Mouse (Mus musculus): Measurements from ENCODE around the gene St6gal1. TPM values are rescaled to one million over a fixed set of nuclear protein-coding genes. Genes with fewer than 3 reads are reported as not detected.

Gene St6gal1
- polyA plus RNA-seq, 1 experiment from 2014 or later = 60.3 TPM

DNA sequence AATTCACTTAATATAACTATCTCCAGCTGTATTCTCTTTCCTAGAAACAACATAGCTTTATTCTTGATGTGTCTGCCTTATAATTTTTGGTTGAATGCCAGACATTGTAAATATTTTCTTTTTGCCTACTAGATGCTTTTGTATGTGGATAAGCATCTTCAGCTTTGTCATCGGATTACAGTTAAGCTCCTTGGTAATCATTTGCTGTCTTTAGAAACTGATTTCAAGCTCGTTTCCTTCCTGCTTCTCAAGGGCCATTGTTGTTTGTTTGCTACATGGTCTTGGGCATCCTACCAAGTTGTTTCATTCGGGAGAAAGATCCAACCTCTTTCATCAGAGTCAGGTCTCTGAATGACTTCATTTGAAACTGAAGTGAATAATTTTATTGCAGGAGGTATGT, 144.6 kb downstream of the St6gal1 start:
- ATAC-seq (ENCODE audit: insufficient read depth) (no peak), DNase-seq (no peak)
- no peak overlapping the region for H3K4me3 ChIP-seq (ENCODE audit: low read depth, low read length)
- no peak overlapping the region for H3K9ac ChIP-seq
- WGBS = 46% methylated on average over 3 of the region's 3 CpGs
- no peaks in the 10 kb centered on the region for H3K27me3 ChIP-seq (ENCODE audit: insufficient read depth, low read length)
- H3K27ac ChIP-seq (ENCODE audit: low read depth) = no peak overlapping the region
- H3K9me3 ChIP-seq (ENCODE audit: low read depth, low read length) = no peaks in the 10 kb centered on the region
- H3K4me1 ChIP-seq (ENCODE audit: insufficient read depth) = no peaks in the 10 kb centered on the region
- no peak for TF ChIP-seq CTCF (IDR thresholded peaks at IDR 0.05; ENCODE audit: low read depth)
- no peak overlapping the region for H3K4me2 ChIP-seq
- no peaks in the 10 kb centered on the region for H3K36me3 ChIP-seq (ENCODE audit: insufficient read depth)

GRCm38 (mm10) chr16:23370724-23371123, 146.2 kb downstream of the St6gal1 start:
- Histone ChIP-seq H3K9ac (no peak overlapping the region), H3K27me3 (ENCODE audit: insufficient read depth, low read length) (no peaks in the 10 kb centered on the region), H3K9me3 (ENCODE audit: low read depth, low read length) (no peaks in the 10 kb centered on the region), H3K36me3 (ENCODE audit: insufficient read depth) (no peaks in the 10 kb centered on the region), H3K4me1 (ENCODE audit: insufficient read depth) (no peaks in the 10 kb centered on the region), H3K4me2 (no peak overlapping the region), H3K27ac (ENCODE audit: low read depth) (no peak overlapping the region), H3K4me3 (ENCODE audit: low read depth, low read length) (no peak overlapping the region)
- 71% methylated on average over 7 of the region's 7 CpGs for WGBS
- DNase-seq (peak; percentile 21), ATAC-seq (ENCODE audit: insufficient read depth) (no peak)
- TF ChIP-seq CTCF (IDR thresholded peaks at IDR 0.05; ENCODE audit: low read depth) = no peak

DNA sequence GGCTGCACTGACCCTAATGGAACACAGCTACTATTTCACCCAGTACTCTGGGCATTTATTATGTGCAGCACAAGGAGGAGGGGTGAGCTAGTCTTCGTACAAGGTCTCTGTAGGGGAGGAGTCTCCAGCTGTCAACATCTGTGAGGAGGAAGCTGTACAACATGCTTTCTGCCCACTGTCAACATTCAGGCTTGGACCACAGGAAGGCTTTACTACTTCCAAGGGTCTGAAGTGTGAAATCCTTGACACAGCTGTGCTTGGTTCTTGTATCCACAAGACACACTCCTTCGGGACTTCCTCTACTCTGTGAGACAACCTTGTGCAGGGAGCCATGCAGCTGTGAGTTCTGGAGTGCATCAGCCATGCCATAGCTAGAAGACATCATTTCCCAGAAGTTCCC, 147.8 kb downstream of the St6gal1 start:
- H3K4me3 ChIP-seq (ENCODE audit: low read depth, low read length) = no peak overlapping the region
- H3K27me3 ChIP-seq (ENCODE audit: insufficient read depth, low read length) = no peaks in the 10 kb centered on the region
- ATAC-seq (ENCODE audit: insufficient read depth) (peak; percentile 54; the same call in 1 of the 2 replicates), DNase-seq (peak; percentile 47)
- no peak for TF ChIP-seq CTCF (IDR thresholded peaks at IDR 0.05; ENCODE audit: low read depth)
- H3K9me3 ChIP-seq (ENCODE audit: low read depth, low read length) = no peaks in the 10 kb centered on the region
- H3K36me3 ChIP-seq (ENCODE audit: insufficient read depth) = no peaks in the 10 kb centered on the region
- no peaks in the 10 kb centered on the region for H3K4me1 ChIP-seq (ENCODE audit: insufficient read depth)
- H3K27ac ChIP-seq (ENCODE audit: low read depth) = no peak overlapping the region
- no peak overlapping the region for H3K4me2 ChIP-seq
- 46% methylated on average over 2 of the region's 2 CpGs for WGBS
- no peak overlapping the region for H3K9ac ChIP-seq

DNA sequence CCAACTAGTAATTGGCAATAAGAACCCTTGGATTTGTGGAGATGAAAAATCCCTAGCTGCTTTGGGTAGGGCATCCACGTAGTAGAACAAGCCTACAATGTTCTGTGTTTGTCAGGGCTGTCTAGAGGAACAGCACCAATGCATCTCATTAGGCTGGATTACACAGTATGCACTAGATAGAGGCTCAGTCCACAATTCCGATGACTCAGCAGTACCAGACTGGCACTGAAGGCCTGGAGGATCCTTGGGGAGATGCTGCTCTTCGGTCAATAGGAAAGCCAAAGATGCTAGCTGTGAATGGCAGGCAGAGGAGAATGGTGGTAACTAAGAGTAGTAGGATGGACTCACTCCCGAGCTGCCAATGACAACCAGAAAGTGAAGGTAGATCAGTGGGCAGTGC, 149.5 kb downstream of the St6gal1 start:
- ATAC-seq (ENCODE audit: insufficient read depth) = no peak
- H3K9me3 ChIP-seq (ENCODE audit: low read depth, low read length) = no peaks in the 10 kb centered on the region
- 87% methylated on average over 4 of the region's 4 CpGs for WGBS
- no peaks in the 10 kb centered on the region for H3K4me1 ChIP-seq (ENCODE audit: insufficient read depth)
- no peak for TF ChIP-seq CTCF (IDR thresholded peaks at IDR 0.05; ENCODE audit: low read depth)
- no peak overlapping the region for H3K27ac ChIP-seq (ENCODE audit: low read depth)
- H3K36me3 ChIP-seq (ENCODE audit: insufficient read depth) = no peaks in the 10 kb centered on the region
- H3K9ac ChIP-seq = no peak overlapping the region
- H3K4me3 ChIP-seq (ENCODE audit: low read depth, low read length) = no peak overlapping the region
- H3K4me2 ChIP-seq = no peak overlapping the region
- H3K27me3 ChIP-seq (ENCODE audit: insufficient read depth, low read length) = no peaks in the 10 kb centered on the region
- DNase-seq = no peak

- no peaks in the 10 kb centered on the region for H3K36me3 ChIP-seq (ENCODE audit: insufficient read depth)
- ATAC-seq (ENCODE audit: insufficient read depth) (no peak), DNase-seq (peak; percentile 20)
- H3K27me3 ChIP-seq (ENCODE audit: insufficient read depth, low read length) = no peaks in the 10 kb centered on the region
- TF ChIP-seq CTCF (IDR thresholded peaks at IDR 0.05; ENCODE audit: low read depth) = no peak
- no peak overlapping the region for H3K4me2 ChIP-seq
- WGBS = 51% methylated on average over 5 of the region's 5 CpGs
- no peak overlapping the region for H3K9ac ChIP-seq
- H3K4me1 ChIP-seq (ENCODE audit: insufficient read depth) = no peaks in the 10 kb centered on the region
- no peak overlapping the region for H3K27ac ChIP-seq (ENCODE audit: low read depth)
- no peak overlapping the region for H3K4me3 ChIP-seq (ENCODE audit: low read depth, low read length)
- no peaks in the 10 kb centered on the region for H3K9me3 ChIP-seq (ENCODE audit: low read depth, low read length)
These were observed 150.4 kb downstream of the St6gal1 start for GRCm38 (mm10) chr16:23374938-23375337.

DNA sequence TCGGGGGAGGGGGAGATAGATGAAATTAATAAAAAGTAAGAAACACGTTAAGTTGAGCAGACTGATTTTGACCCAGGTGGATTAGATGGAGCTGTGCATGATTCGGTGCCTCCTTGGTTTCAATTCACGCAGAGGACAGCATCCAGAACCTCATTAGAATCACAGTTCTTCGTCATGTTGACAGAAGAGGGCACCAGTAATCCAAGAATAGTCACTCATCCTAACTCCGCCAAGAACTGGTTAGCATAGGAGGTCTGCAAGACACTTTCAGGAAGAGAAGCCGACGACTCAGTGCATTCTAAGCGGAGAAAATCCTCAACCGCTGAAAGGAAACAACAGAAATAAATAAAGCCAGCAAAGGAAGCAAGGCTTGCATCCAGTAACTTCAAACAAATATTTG, 151.6 kb downstream of the St6gal1 start:
- H3K9me3 ChIP-seq (ENCODE audit: low read depth, low read length) = no peaks in the 10 kb centered on the region
- no peak overlapping the region for H3K9ac ChIP-seq
- H3K36me3 ChIP-seq (ENCODE audit: insufficient read depth) = no peaks in the 10 kb centered on the region
- H3K27ac ChIP-seq (ENCODE audit: low read depth) = no peak overlapping the region
- no peak overlapping the region for H3K4me2 ChIP-seq
- H3K27me3 ChIP-seq (ENCODE audit: insufficient read depth, low read length) = no peaks in the 10 kb centered on the region
- ATAC-seq (ENCODE audit: insufficient read depth) = no peak
- WGBS = 54% methylated on average over 10 of the region's 10 CpGs
- H3K4me3 ChIP-seq (ENCODE audit: low read depth, low read length) = no peak overlapping the region
- H3K4me1 ChIP-seq (ENCODE audit: insufficient read depth) = no peaks in the 10 kb centered on the region
- DNase-seq = peak; percentile 48
- TF ChIP-seq CTCF (IDR thresholded peaks at IDR 0.05; ENCODE audit: low read depth) = no peak

- WGBS = 73% methylated on average over 3 of the region's 3 CpGs
- Histone ChIP-seq H3K4me3 (ENCODE audit: low read depth, low read length) (no peak overlapping the region), H3K27ac (ENCODE audit: low read depth) (no peak overlapping the region), H3K9me3 (ENCODE audit: low read depth, low read length) (no peaks in the 10 kb centered on the region), H3K4me2 (no peak overlapping the region), H3K4me1 (ENCODE audit: insufficient read depth) (no peaks in the 10 kb centered on the region), H3K9ac (no peak overlapping the region), H3K36me3 (ENCODE audit: insufficient read depth) (no peaks in the 10 kb centered on the region), H3K27me3 (ENCODE audit: insufficient read depth, low read length) (no peaks in the 10 kb centered on the region)
- no peak for TF ChIP-seq CTCF (IDR thresholded peaks at IDR 0.05; ENCODE audit: low read depth)
- no peak for ATAC-seq (ENCODE audit: insufficient read depth)
- no peak for DNase-seq
These were observed 155.1 kb downstream of the St6gal1 start for GRCm38 (mm10) chr16:23379536-23380230.
